Mouse (Mus musculus) brain, adult 2 months (tissue): Measurements from ENCODE around the gene Zcchc14.
"Not testable (repeated sequence)": the region's sequence is repeated elsewhere in the genome, so short reads cannot be mapped to it uniquely, and the experiment has no call there.

Experiments used
- DNase-seq: peaks from one replicate; pipeline ENCODE4 v3.0.0; 2011; ENCODE audit warnings: low read depth, low spot score

Zcchc14 gene

GRCm38 (mm10) chr8:121623043-121623442, 29.7 kb downstream of the Zcchc14 start:
- peak; percentile 79 for DNase-seq

GRCm38 (mm10) chr8:121621879-121622278, 30.8 kb downstream of the Zcchc14 start:
- peak; percentile 60 for DNase-seq

- no peak for DNase-seq
These were observed 31.7 kb downstream of the Zcchc14 start for GRCm38 (mm10) chr8:121620801-121621516.

GRCm38 (mm10) chr8:121619401-121619995, 33.2 kb downstream of the Zcchc14 start:
- no peak for DNase-seq

GRCm38 (mm10) chr8:121613419-121613818, 39.3 kb downstream of the Zcchc14 start:
- peak; percentile 57 for DNase-seq

- no peak for DNase-seq
These were observed 42.8 kb downstream of the Zcchc14 start for GRCm38 (mm10) chr8:121609916-121610315.

DNA sequence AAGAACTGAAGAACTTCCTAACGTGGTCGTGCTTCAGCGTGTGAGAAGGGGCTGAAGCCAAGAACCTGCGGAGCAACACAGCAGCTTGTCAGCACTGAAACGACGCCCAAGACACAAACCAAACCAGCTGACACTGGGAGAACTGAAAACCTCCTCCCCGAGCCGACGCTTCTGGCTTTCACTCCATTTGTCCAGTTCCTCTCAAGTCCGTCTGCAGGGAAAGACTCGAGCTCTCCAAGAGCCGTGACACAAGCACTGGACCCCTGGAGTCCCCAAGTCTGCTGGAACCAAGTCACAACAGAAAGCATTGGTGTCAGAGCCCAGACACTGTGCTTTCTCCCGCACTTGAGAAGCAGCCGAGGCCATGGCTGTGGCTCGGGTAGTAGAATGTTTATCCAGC, 43.5 kb downstream of the Zcchc14 start:
- DNase-seq, result no peak

GRCm38 (mm10) chr8:121607661-121608060, 45.0 kb downstream of the Zcchc14 start:
- no peak for DNase-seq

DNA sequence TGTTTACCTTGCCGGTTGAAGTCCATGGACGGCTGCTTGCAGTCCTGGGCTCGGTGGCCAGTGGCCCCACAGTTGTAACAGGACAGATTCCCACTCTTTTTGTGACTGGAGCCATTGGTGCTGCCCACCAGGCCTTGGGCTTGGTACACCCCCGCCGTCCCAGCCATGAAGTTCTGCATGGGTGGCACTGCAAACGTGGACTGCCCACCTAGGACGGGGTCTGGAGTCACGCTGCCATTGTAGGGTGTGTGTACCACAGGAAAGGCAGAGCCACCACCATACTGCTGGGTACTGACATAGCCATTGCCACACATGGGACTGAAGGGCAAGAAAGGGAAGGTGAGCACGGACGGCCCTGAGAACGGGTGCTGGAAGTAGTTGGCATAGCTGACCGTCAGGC, 48.9 kb downstream of the Zcchc14 start:
- DNase-seq, result no peak

- DNase-seq, result peak; percentile 93
These were observed 49.8 kb downstream of the Zcchc14 start for GRCm38 (mm10) chr8:121602860-121603259.

GRCm38 (mm10) chr8:121602411-121602810, 50.3 kb downstream of the Zcchc14 start:
- no peak for DNase-seq

GRCm38 (mm10) chr8:121599842-121600241, 52.9 kb downstream of the Zcchc14 start:
- DNase-seq, result no peak

GRCm38 (mm10) chr8:121598892-121599291, 53.8 kb downstream of the Zcchc14 start:
- peak; percentile 93 for DNase-seq

GRCm38 (mm10) chr8:121598190-121598589, 54.5 kb downstream of the Zcchc14 start:
- no peak for DNase-seq

- DNase-seq, result not testable (repeated sequence)
These were observed 55.2 kb downstream of the Zcchc14 start for GRCm38 (mm10) chr8:121597492-121597891.

GRCm38 (mm10) chr8:121593983-121594382, 58.7 kb downstream of the Zcchc14 start:
- DNase-seq, result no peak

- no peak for DNase-seq
These were observed 59.4 kb downstream of the Zcchc14 start for GRCm38 (mm10) chr8:121593293-121593692.

DNA sequence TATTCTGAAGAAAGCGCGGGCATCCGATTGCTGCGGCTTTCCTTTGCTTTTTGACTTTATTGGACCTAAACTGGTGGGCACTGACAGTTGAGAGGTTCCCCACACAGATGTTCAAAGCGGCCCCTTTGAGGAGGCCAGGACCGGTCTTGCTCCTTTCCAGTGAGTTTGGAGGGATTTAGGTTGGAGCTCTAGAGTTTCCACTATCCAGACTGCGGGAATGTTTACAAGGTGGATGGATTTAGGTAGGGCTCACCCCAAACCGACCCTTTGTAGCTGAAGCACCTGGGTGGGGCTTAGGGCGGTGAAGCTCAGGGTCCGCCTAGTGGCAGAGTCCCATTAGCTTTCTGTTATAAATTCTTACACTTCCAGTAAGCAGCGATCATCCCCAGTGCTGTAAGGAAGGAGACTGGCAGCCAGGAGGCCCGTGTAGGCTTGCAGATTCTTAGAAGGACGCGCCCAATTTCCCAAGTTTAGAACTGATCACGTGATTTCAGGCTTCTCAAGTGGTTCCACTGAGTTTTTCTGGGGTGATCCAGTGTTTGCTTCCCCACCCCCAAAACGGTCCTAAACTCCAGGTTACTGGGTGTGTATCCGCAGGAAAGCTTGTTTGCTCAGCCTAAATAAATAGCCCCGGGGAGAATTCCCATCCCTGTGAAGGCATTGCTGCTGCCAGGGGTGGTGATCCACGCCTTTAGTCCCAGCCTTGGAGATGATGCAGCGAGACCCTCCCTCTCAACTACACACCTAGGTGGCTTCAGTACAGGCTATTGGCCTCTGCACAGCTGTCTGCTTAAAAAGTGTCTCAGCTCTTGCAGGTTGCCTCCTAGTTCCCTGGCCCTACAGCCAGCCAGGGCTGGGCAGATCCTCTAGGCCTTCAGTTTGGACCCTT, 61.3 kb downstream of the Zcchc14 start:
- DNase-seq, result peak; percentile 61

- DNase-seq, result peak; percentile 98
These were observed 62.2 kb downstream of the Zcchc14 start, which contains the start of gene Map1lc3b for GRCm38 (mm10) chr8:121590203-121591177. Gene Map1lc3b (plus strand): TSS chr8:121590361.

GRCm38 (mm10) chr8:121589205-121589726, 63.4 kb downstream of the Zcchc14 start:
- DNase-seq, result no peak

DNA sequence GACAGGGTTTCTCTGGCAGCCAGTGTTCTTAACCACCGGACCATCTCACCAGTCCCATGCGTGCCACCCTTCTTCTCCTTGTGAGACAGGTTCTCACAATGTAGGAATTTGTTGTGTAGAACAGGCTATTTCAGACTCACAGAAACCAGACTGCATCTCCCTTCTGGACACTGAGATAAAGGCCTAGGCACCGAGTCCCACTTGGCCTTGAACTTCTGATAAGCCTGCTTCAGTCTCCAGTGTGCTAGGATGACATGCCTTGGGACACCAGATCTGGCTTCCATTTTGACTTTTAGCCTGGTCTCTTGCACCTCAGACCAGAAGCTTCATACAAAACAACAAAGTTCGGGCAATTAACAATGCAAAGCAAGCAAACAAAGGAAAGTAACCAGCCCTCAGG, 64.0 kb downstream of the Zcchc14 start:
- no peak for DNase-seq
